Mouse (Mus musculus): ENCODE measurements around the gene Gm21972. TPM values are rescaled to one million over a fixed set of nuclear protein-coding genes. Genes with fewer than 3 reads are reported as not detected.

Gene Gm21972
- polyA plus RNA-seq, 1 experiment, result 0.30 TPM

- Histone ChIP-seq H3K27ac (ENCODE audit: insufficient read depth, low read depth, low read length) (no peak overlapping the region), H3K4me1 (ENCODE audit: control insufficient read depth, insufficient read depth, insufficient read length, low read length) (no peaks in the 10 kb centered on the region), H3K4me3 (ENCODE audit: low read depth, low read length) (no peak overlapping the region), H3K36me3 (ENCODE audit: control insufficient read depth, insufficient read depth, low read length) (peaks cover 64% of the 10 kb centered on the region), H3K27me3 (ENCODE audit: control insufficient read depth, insufficient read depth, low read length) (no peaks in the 10 kb centered on the region)
- 92% methylated on average over 6 of the region's 6 CpGs for WGBS
- TF ChIP-seq CTCF (IDR thresholded peaks at IDR 0.05; ENCODE audit: extremely low read depth, insufficient read length, insufficient replicate concordance, low read depth, low read length) (no peak), POLR2A (IDR thresholded peaks at IDR 0.05; ENCODE audit: low read depth, low read length) (no peak)
Measured at GRCm38 (mm10) chr1:86135315-86135714, 1.9 kb downstream of the Gm21972 start.

GRCm38 (mm10) chr1:86141081-86141480 is 7.6 kb downstream of the Gm21972 start:
- Histone ChIP-seq H3K4me3 (ENCODE audit: low read depth, low read length) (no peak overlapping the region), H3K36me3 (ENCODE audit: control insufficient read depth, insufficient read depth, low read length) (peaks cover 24% of the 10 kb centered on the region), H3K27ac (ENCODE audit: insufficient read depth, low read depth, low read length) (no peak overlapping the region), H3K4me1 (ENCODE audit: control insufficient read depth, insufficient read depth, insufficient read length, low read length) (no peaks in the 10 kb centered on the region), H3K27me3 (ENCODE audit: control insufficient read depth, insufficient read depth, low read length) (no peaks in the 10 kb centered on the region)
- 89% methylated on average over 3 of the region's 3 CpGs for WGBS
- no peak for TF ChIP-seq CTCF (IDR thresholded peaks at IDR 0.05; ENCODE audit: extremely low read depth, insufficient read length, insufficient replicate concordance, low read depth, low read length)
- TF ChIP-seq POLR2A (IDR thresholded peaks at IDR 0.05; ENCODE audit: low read depth, low read length), result no peak

DNA sequence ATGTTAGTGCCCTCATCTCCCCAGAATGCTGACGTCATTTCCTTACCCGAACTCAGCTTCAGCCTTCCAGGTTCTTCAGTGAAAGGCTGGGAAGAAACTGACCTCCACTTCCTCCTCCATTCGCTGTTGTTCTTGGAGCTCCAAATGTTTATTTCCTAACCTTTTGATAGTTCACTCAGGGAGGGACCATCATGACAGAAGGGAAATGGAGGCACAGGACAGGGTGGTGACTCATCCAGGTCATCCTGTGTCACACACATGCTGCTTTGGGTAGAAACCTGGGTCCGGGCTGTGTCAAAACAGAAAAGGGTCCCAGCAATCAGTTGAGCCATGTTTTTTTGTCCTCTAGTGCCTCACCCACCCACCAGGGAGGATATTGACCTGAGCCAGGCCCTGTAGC is 9.7 kb downstream of the Gm21972 start:
- H3K36me3 ChIP-seq (ENCODE audit: control insufficient read depth, insufficient read depth, low read length), result peaks cover 11% of the 10 kb centered on the region
- H3K27ac ChIP-seq (ENCODE audit: insufficient read depth, low read depth, low read length), result no peak overlapping the region
- 80% methylated on average over 4 of the region's 4 CpGs for WGBS
- no peak for TF ChIP-seq POLR2A (IDR thresholded peaks at IDR 0.05; ENCODE audit: low read depth, low read length)
- no peak for TF ChIP-seq CTCF (IDR thresholded peaks at IDR 0.05; ENCODE audit: extremely low read depth, insufficient read length, insufficient replicate concordance, low read depth, low read length)
- no peak overlapping the region for H3K4me3 ChIP-seq (ENCODE audit: low read depth, low read length)
- H3K27me3 ChIP-seq (ENCODE audit: control insufficient read depth, insufficient read depth, low read length), result no peaks in the 10 kb centered on the region
- H3K4me1 ChIP-seq (ENCODE audit: control insufficient read depth, insufficient read depth, insufficient read length, low read length), result no peaks in the 10 kb centered on the region

GRCm38 (mm10) chr1:86144001-86144944 is 10.8 kb downstream of the Gm21972 start:
- H3K4me3 ChIP-seq (ENCODE audit: low read depth, low read length), result no peak overlapping the region
- H3K27ac ChIP-seq (ENCODE audit: insufficient read depth, low read depth, low read length), result no peak overlapping the region
- H3K27me3 ChIP-seq (ENCODE audit: control insufficient read depth, insufficient read depth, low read length), result no peaks in the 10 kb centered on the region
- TF ChIP-seq CTCF (IDR thresholded peaks at IDR 0.05; ENCODE audit: extremely low read depth, insufficient read length, insufficient replicate concordance, low read depth, low read length) (no peak), POLR2A (IDR thresholded peaks at IDR 0.05; ENCODE audit: low read depth, low read length) (no peak)
- no peaks in the 10 kb centered on the region for H3K4me1 ChIP-seq (ENCODE audit: control insufficient read depth, insufficient read depth, insufficient read length, low read length)
- WGBS, result 76% methylated on average over 21 of the region's 21 CpGs
- H3K36me3 ChIP-seq (ENCODE audit: control insufficient read depth, insufficient read depth, low read length), result peaks cover 2% of the 10 kb centered on the region

- Histone ChIP-seq H3K4me1 (ENCODE audit: control insufficient read depth, insufficient read depth, insufficient read length, low read length) (no peaks in the 10 kb centered on the region), H3K27me3 (ENCODE audit: control insufficient read depth, insufficient read depth, low read length) (no peaks in the 10 kb centered on the region), H3K36me3 (ENCODE audit: control insufficient read depth, insufficient read depth, low read length) (no peaks in the 10 kb centered on the region), H3K27ac (ENCODE audit: insufficient read depth, low read depth, low read length) (no peak overlapping the region), H3K4me3 (ENCODE audit: low read depth, low read length) (no peak overlapping the region)
- WGBS, result 90% methylated on average over 5 of the region's 5 CpGs
- TF ChIP-seq POLR2A (IDR thresholded peaks at IDR 0.05; ENCODE audit: low read depth, low read length) (no peak), CTCF (IDR thresholded peaks at IDR 0.05; ENCODE audit: extremely low read depth, insufficient read length, insufficient replicate concordance, low read depth, low read length) (no peak)
Measured at GRCm38 (mm10) chr1:86146293-86146692, 12.9 kb downstream of the Gm21972 start.

- 64% methylated on average over 5 of the region's 5 CpGs for WGBS
- Histone ChIP-seq H3K36me3 (ENCODE audit: control insufficient read depth, insufficient read depth, low read length) (no peaks in the 10 kb centered on the region), H3K27ac (ENCODE audit: insufficient read depth, low read depth, low read length) (no peak overlapping the region), H3K4me3 (ENCODE audit: low read depth, low read length) (no peak overlapping the region), H3K27me3 (ENCODE audit: control insufficient read depth, insufficient read depth, low read length) (no peaks in the 10 kb centered on the region), H3K4me1 (ENCODE audit: control insufficient read depth, insufficient read depth, insufficient read length, low read length) (no peaks in the 10 kb centered on the region)
- TF ChIP-seq POLR2A (IDR thresholded peaks at IDR 0.05; ENCODE audit: low read depth, low read length) (no peak), CTCF (IDR thresholded peaks at IDR 0.05; ENCODE audit: extremely low read depth, insufficient read length, insufficient replicate concordance, low read depth, low read length) (no peak)
Measured at GRCm38 (mm10) chr1:86147557-86147956, 14.1 kb downstream of the Gm21972 start.

- H3K27me3 ChIP-seq (ENCODE audit: control insufficient read depth, insufficient read depth, low read length), result no peaks in the 10 kb centered on the region
- TF ChIP-seq CTCF (IDR thresholded peaks at IDR 0.05; ENCODE audit: extremely low read depth, insufficient read length, insufficient replicate concordance, low read depth, low read length), result no peak
- TF ChIP-seq POLR2A (IDR thresholded peaks at IDR 0.05; ENCODE audit: low read depth, low read length), result no peak
- WGBS, result 70% methylated on average over 9 of the region's 9 CpGs
Measured at GRCm38 (mm10) chr1:86148161-86148560, 14.7 kb downstream of the Gm21972 start.

More at GRCm38 (mm10) chr1:86148161-86148560, 14.7 kb downstream of the Gm21972 start:
- no peak overlapping the region for H3K4me3 ChIP-seq (ENCODE audit: low read depth, low read length)
- H3K4me1 ChIP-seq (ENCODE audit: control insufficient read depth, insufficient read depth, insufficient read length, low read length), result no peaks in the 10 kb centered on the region
- no peak overlapping the region for H3K27ac ChIP-seq (ENCODE audit: insufficient read depth, low read depth, low read length)
- no peaks in the 10 kb centered on the region for H3K36me3 ChIP-seq (ENCODE audit: control insufficient read depth, insufficient read depth, low read length)
